Mouse (Mus musculus) liver, adult 2 months (tissue): Measurements from ENCODE around the gene Runx1.

Experiments used
- CTCF ChIP-seq: fragments of 200-500 bp; IDR thresholded peaks from 2 replicates; pipeline ENCODE4 v1.5.1; 2011; ENCODE audit warnings: low read depth, low read length, control low read depth
- POLR2A ChIP-seq: fragments of 200-500 bp; IDR thresholded peaks from 2 replicates; pipeline ENCODE4 v1.6.1; 2011; ENCODE audit warnings: low read length, control low read depth; ENCODE audit not compliant: insufficient read depth; ENCODE audit errors: extremely low read depth

GRCm38 (mm10) chr16:92799940-92800339, 26.0 kb downstream of the Runx1 start:
- no peak for TF ChIP-seq POLR2A
- TF ChIP-seq CTCF, result no peak
